Mouse (Mus musculus) skeletal muscle tissue, adult 2 months (tissue): ENCODE data around the gene Nudt9.
"Not testable (repeated sequence)": the region's sequence is repeated elsewhere in the genome, so short reads cannot be mapped to it uniquely, and the experiment has no call there.

ENCODE experiments used
- DNase-seq: peaks from one replicate; pipeline ENCODE4 v3.0.0-alpha.2; 2012; ENCODE audit warnings: low read depth, low spot score

Nudt9 gene

DNA sequence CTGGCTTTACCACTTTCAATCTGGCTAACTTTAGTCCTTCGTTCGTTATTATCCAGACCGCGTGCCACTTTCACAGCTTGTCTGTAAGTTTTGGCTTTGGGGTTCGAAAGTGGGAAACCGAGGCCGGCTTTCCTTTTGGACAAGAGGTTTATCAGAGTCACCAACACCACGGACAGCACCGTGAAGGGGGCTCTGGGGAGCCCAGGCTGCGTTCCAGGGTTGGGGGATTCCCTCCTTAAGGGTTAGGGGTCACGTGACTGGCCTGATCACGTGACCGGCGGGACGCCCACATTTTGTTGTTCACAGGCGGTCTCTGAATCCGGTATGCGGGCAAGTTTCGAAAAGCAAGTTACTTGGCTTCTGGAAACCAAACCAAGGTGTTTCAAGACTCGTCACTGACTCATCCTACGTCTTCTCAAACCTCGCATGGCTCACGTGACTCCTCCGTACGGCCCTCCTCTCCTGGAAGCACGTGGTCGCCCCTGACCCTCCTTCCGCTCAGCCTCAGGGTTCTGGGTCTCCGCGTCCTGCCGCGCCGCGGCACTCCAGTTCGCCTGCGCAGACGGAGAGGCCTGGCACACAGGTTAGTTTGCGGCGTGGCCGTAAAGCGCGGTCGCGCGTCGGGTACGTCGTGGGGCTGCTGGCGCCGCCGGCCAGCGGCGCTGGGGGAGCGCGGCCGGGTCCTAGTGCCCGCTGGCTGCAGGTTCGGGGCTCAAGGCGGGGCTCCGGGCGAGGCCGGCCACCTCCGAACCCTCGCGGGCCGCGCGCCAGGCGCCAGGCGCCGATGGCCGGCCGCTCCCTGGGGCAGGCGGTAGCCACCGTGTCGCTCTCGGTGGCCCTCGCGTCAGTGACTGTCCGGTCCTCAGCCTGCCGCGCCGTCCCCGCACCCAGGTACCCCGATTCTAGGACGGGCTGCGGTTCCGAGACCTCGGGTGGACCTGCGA, at the start of gene Nudt9:
Nudt9 (plus strand) TSS at position 51 of the 944 bp plus-strand sequence.
- DNase-seq, result peak; percentile 99

DNA sequence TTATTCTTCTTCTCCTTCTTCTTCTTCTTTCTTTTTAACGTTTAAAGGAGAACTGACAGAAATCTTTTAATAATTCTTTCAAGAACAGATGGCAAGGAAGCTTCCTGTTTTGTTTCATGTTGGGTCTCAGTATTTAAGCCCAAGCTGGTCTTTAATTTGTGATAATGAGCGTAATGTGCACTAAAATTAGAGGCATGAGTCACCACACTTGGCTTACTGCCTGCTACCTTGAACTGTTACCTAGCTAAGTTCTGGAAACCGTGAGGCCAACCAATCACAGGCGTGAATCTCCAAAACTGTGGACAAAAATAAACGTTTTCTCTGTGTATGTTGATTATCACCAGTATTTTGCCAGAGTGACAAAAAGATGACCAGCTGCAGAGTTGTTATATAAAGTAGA, 47.4 kb upstream of the Nudt9 start:
- DNase-seq, result no peak

DNA sequence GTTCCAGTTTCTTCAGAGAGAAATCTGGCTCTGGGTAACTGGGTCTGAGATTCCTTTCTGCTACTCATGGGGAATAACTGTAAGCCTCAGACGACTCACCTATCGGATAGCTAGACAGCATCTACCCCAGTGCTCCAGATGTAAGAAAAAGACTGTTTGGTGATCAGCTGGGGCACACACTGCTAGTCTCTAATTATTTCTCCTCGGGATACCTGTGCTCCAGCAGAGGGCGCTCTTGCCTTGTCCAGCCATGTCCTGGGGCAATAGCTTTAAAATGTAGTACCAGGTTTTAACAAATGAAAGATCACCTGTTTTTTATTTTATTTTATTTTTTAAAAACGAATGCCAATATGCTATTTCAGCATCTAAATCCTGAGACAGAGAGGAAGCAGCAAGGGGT, 46.4 kb upstream of the Nudt9 start:
- peak; percentile 63 for DNase-seq

DNA sequence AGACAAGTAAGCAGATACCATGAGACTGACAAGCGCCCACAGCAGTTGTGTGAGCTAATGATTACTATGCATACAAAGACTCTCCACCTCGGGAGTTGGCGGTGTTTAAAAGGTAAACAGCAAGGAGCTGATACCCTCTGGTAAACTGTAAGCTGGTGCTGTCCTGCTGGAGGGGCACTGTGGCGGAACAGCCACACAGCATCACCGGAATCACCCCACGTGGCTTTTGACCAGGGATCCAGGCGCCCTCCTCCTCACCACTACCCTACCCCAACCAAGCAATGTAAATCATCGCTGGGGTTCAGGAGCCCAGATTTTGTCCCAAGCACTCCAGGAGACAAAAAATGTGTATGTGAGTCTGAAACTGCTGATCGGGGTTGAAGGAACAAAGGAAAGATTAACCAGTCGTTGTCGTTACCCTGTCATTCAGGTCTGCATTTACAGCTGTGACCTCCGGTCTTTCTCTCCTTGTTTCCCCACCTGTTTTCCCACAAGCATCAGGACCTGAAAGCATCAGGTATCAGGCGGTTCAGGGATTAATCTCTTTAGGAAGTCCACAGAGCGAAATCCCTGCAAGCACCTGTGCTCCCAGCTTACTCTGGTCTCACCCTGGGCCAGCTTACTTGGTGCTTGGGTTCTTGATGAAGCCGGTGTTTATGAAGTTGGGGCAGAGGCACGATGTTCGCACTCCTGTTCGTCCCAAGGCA, 43.4 kb upstream of the Nudt9 start:
- no peak for DNase-seq

- no peak for DNase-seq
These were observed 42.7 kb upstream of the Nudt9 start for GRCm38 (mm10) chr5:104003256-104003931.

DNA sequence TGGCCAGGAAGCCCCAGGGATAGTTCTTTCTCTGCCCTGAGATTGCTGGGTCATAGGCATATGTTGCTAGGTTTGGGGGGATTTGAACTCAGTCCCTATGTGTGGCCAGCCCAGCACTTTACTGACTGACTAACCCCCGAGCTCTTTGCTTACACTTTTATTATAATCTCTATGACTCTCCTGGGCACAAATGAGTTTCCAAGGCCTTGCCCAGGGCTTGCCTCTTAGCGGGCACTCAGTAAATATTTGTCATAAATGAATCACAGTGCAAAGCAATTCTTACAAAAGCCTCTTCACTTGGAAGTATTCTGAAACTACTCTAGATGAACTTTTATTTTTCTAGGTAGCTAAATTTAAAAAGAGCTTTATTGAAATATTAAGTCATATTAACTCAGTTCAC, 42.2 kb upstream of the Nudt9 start:
- no peak for DNase-seq

GRCm38 (mm10) chr5:104006811-104007210, 39.3 kb upstream of the Nudt9 start:
- no peak for DNase-seq

DNA sequence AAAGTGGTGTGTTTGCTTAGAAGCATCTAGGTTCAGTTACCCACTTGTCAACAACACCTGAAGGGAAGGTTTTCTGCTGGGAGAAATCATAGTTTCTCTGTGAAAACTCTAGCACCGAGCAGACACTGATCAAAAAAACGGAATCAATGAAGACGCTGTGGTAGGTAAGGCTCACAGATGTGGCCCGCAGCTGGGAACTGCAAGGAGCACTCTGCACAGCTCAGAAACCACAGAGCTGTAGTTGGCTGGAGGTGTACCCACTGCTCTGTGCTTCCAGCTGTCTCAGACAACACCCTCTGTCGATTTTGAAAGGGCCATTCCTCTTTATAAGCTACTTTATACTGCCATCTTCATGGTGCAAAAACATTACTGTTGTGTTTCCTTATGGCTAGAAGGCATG, 38.3 kb upstream of the Nudt9 start:
- DNase-seq, result no peak

- no peak for DNase-seq
These were observed 36.7 kb upstream of the Nudt9 start for GRCm38 (mm10) chr5:104009421-104009820.

- DNase-seq, result no peak
These were observed 35.8 kb upstream of the Nudt9 start for GRCm38 (mm10) chr5:104010261-104010660.

DNA sequence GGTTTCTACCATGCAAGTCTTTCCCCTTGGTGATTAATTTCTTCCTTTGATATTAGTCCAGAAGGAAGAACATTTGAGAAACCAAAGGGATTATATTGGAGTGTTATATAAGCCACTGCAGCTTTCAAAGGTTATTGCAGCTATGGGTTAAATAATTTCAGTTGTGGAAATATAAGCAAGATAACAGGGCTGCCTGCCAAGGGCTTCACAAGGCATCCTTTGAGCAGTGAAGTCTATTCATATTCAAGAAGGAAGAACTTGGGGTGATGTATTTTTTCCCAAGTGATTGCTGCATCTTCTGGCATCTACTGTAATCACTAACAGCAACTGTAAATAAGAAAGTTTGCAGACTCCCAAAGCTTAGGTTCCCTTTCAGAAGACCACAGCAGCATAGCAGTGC, 34.7 kb upstream of the Nudt9 start:
- no peak for DNase-seq

DNA sequence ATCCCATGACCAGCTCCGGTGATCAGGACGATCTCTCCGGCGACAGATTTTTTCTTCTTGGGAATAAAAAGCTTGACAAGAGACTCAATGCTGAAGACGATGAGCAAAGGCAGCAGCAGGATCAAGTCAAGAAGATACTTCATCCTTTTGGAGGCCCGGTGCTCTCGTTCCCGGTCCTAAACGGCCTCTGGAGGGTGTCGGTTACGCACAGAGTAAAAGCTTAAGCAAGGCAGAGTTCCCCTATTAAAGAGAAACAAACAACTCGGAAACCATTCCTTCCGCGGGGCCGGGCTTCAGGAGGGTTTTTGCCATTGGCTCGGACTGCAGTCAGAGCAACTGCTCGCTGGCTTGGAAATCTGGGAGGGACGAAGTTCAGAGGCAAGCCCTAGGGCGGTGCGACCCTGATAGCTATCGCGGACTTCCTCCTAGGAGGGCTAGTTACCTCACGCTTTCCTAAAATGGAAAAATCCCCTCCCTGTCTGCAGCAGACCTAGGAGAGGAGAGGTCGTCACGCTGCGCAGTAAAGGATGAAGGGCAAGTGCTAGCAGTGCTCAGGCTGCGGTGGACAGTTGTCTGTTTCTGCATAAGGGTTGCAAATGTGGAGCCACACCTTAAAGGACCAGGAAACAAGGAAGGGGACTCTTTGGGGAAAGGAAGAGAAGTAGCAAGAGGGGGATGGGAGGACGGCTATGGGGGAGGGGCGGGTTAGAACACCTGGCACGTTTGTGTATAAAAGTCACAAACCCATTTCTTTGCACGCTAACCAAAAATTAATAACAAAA, 24.3 kb upstream of the Nudt9 start, which contains the start of gene Hsd17b11:
Hsd17b11 (minus strand) TSS at position 323 of the 782 bp plus-strand sequence.
- peak; percentile 88 for DNase-seq

GRCm38 (mm10) chr5:104022558-104022957, 23.5 kb upstream of the Nudt9 start:
- DNase-seq, result no peak

GRCm38 (mm10) chr5:104023289-104024020, 22.7 kb upstream of the Nudt9 start:
- no peak for DNase-seq

DNA sequence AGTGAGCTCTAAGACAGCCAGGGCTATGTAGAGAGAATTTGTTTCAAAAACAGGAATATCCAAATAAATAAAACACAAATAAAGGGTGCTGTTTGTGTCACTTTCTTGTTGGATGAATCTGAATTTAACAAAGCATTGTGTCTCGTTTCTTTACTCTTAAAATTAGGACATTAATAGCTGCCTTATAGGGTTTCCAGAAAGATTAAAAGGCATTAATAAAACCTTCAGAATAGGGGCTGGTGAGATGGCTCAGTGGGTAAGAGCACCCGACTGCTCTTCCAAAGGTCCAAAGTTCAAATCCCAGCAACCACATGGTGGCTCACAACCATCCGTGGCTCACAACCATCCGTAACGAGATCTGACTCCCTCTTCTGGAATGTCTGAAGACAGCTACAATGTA, 21.9 kb upstream of the Nudt9 start:
- DNase-seq, result not testable (repeated sequence)

DNA sequence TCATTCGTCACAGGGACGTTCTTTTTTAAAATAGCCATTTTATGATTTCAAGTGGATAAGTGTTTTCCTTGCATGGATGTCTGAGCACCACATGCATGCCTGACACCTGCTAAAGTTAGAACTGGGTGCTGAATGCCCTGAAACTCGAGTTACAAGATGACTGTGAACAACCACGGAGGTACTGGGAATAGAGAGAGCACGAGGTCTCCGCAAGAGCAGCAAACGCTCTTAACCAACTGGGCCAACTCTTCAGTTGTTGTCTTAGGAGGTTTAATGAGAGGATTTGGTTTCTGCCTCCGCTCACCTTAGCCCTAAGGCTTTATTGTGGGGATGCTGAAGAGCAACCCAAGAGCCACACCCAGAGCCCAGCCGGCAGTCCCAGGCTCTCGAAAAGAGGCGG, 21.3 kb upstream of the Nudt9 start:
- no peak for DNase-seq

GRCm38 (mm10) chr5:104025245-104025854, 20.8 kb upstream of the Nudt9 start:
- no peak for DNase-seq

DNA sequence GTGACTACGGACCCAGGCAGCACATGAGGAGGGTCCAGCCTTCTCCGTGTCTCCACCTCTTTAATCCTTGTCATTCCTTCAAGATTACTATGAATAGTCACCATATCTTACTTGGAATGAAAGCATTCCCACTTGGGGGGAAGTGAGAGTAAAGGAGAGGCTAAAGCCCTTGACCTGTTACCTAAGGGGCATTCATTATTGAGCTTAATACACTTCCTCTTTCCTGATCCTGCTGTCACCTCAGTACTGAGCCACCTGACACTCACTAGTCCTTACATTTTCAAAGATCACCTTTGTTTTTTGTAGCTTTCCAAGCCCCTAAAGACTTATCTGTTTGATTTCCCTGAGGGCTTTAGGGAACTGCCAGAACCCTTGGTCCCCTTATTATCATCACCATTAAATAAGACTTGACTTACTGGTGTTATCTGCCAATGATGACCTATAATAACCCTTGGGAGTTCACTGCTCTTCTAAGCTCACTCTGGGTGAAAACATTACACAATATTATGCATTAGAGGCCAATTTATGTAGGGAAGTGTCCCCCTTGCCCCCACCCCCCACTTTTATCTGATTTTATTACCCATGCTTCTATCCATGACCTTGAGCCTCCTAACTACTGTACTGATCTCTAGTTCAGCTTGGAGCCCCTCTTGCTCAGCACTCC, 13.5 kb upstream of the Nudt9 start:
- DNase-seq, result no peak

GRCm38 (mm10) chr5:104035066-104035465, 11.0 kb upstream of the Nudt9 start:
- no peak for DNase-seq

GRCm38 (mm10) chr5:104035824-104036223, 10.3 kb upstream of the Nudt9 start:
- no peak for DNase-seq
